Mouse (Mus musculus) liver, postnatal 0 days (tissue): Measurements from ENCODE around the gene Cdc14a.

Experiments
- CTCF ChIP-seq: sonication (generic); IDR thresholded peaks from 2 replicates; pipeline ENCODE4 v1.5.1; 2016; ENCODE audit warnings: antibody characterized with exemption, low read depth
- EP300 ChIP-seq: IDR thresholded peaks from 2 replicates; pipeline ENCODE4 v1.6.1; 2016; ENCODE audit warnings: antibody characterized with exemption, low read depth, mild to moderate bottlenecking

DNA sequence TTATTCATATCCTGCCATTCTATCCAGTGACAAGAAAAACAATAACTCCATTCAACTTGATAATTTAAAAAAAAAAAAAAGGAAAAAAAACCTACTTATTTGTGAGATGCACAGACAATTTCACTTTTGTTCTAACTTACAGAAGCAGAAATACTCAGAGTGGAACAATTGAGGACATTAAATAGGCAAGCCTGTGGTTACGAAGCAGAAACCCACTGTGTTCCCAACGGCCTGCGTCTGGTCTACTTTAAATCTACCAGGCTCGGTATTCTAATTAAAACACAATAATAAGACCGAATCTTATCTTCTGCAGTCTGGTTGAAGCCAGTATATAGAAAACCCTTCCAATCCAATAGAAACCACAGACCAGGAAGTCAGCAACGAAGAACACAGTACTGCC, 50.6 kb downstream of the Cdc14a start:
- TF ChIP-seq CTCF (no peak), EP300 (no peak)
